Mouse (Mus musculus): ENCODE measurements around the gene Cyp2t4. TPM values are rescaled to one million over a fixed set of nuclear protein-coding genes. Genes with fewer than 3 reads are reported as not detected.

Cyp2t4 gene
- total and polyA plus RNA-seq, 2 experiments from 2014 or later = not detected

- H3K9me3 ChIP-seq (replicated peaks; ENCODE audit: control insufficient read depth, low read length) = no peaks in the 10 kb centered on the region
- WGBS = 76% methylated on average over 4 of the region's 4 CpGs
- H3K4me1 ChIP-seq (ENCODE audit: control insufficient read depth, insufficient read depth) = peaks cover 31% of the 10 kb centered on the region
- no peak overlapping the region for H3K9ac ChIP-seq (replicated peaks; ENCODE audit: low read depth, low read length)
- no peak overlapping the region for H3K4me3 ChIP-seq (ENCODE audit: low read depth, low read length)
- TF ChIP-seq EP300 (IDR thresholded peaks at IDR 0.05; ENCODE audit: low read depth) (no peak), CTCF (IDR thresholded peaks at IDR 0.05; ENCODE audit: low read depth) (no peak)
- no peak overlapping the region for H3K27ac ChIP-seq (ENCODE audit: low read depth)
- DNase-seq (ENCODE audit: low spot score) (no peak), ATAC-seq (ENCODE audit: insufficient read depth, low read depth) (no peak)
- no peak overlapping the region for H3K4me2 ChIP-seq (ENCODE audit: low read depth, low read length)
- H3K27me3 ChIP-seq (ENCODE audit: control insufficient read depth, insufficient read depth, low read length) = no peaks in the 10 kb centered on the region
- H3K36me3 ChIP-seq (replicated peaks; ENCODE audit: control insufficient read depth, insufficient read depth, low read length) = peaks cover 35% of the 10 kb centered on the region
Measured at GRCm38 (mm10) chr7:27161744-27162143, 8.2 kb downstream of the Cyp2t4 start.

- TF ChIP-seq CTCF (IDR thresholded peaks at IDR 0.05; ENCODE audit: low read depth) (no peak), EP300 (IDR thresholded peaks at IDR 0.05; ENCODE audit: low read depth) (no peak)
- DNase-seq (ENCODE audit: low spot score) (no peak), ATAC-seq (ENCODE audit: insufficient read depth, low read depth) (no peak)
- peaks cover 26% of the 10 kb centered on the region for H3K36me3 ChIP-seq (replicated peaks; ENCODE audit: control insufficient read depth, insufficient read depth, low read length)
- 0 out of 2 replicates have a peak overlapping the region, but pooled peaks have one; percentile 93 for H3K4me2 ChIP-seq (ENCODE audit: low read depth, low read length)
- H3K4me1 ChIP-seq (ENCODE audit: control insufficient read depth, insufficient read depth) = peaks cover 31% of the 10 kb centered on the region
- H3K27ac ChIP-seq (ENCODE audit: low read depth) = no peak overlapping the region
- H3K27me3 ChIP-seq (ENCODE audit: control insufficient read depth, insufficient read depth, low read length) = no peaks in the 10 kb centered on the region
- H3K4me3 ChIP-seq (ENCODE audit: low read depth, low read length) = no peak overlapping the region
- WGBS = 70% methylated on average over 5 of the region's 5 CpGs
- H3K9me3 ChIP-seq (replicated peaks; ENCODE audit: control insufficient read depth, low read length) = no peaks in the 10 kb centered on the region
- H3K9ac ChIP-seq (replicated peaks; ENCODE audit: low read depth, low read length) = no peak overlapping the region; the same call in 1 of the 2 replicates
Measured at GRCm38 (mm10) chr7:27162780-27163449, 9.4 kb downstream of the Cyp2t4 start.

GRCm38 (mm10) chr7:27163450-27163805, 9.9 kb downstream of the Cyp2t4 start:
- DNase-seq (ENCODE audit: low spot score) = no peak
- Histone ChIP-seq H3K4me1 (ENCODE audit: control insufficient read depth, insufficient read depth) (peaks cover 31% of the 10 kb centered on the region), H3K9ac (replicated peaks; ENCODE audit: low read depth, low read length) (no peak overlapping the region; the same call in 1 of the 2 replicates), H3K27me3 (ENCODE audit: control insufficient read depth, insufficient read depth, low read length) (no peaks in the 10 kb centered on the region), H3K9me3 (replicated peaks; ENCODE audit: control insufficient read depth, low read length) (no peaks in the 10 kb centered on the region), H3K4me3 (ENCODE audit: low read depth, low read length) (no peak overlapping the region), H3K27ac (ENCODE audit: low read depth) (no peak overlapping the region), H3K4me2 (ENCODE audit: low read depth, low read length) (0 out of 2 replicates have a peak overlapping the region, but pooled peaks have one; percentile 93), H3K36me3 (replicated peaks; ENCODE audit: control insufficient read depth, insufficient read depth, low read length) (peaks cover 21% of the 10 kb centered on the region)
- no peak for ATAC-seq (ENCODE audit: insufficient read depth, low read depth)
- TF ChIP-seq CTCF (IDR thresholded peaks at IDR 0.05; ENCODE audit: low read depth) (no peak), EP300 (IDR thresholded peaks at IDR 0.05; ENCODE audit: low read depth) (no peak)
- 61% methylated on average over 5 of the region's 5 CpGs for WGBS

GRCm38 (mm10) chr7:27164112-27164947, 10.8 kb downstream of the Cyp2t4 start:
- Histone ChIP-seq H3K4me3 (ENCODE audit: low read depth, low read length) (no peak overlapping the region), H3K4me2 (ENCODE audit: low read depth, low read length) (peak overlapping the region; percentile 93), H3K27ac (ENCODE audit: low read depth) (no peak overlapping the region), H3K9me3 (replicated peaks; ENCODE audit: control insufficient read depth, low read length) (no peaks in the 10 kb centered on the region), H3K36me3 (replicated peaks; ENCODE audit: control insufficient read depth, insufficient read depth, low read length) (peaks cover 12% of the 10 kb centered on the region), H3K9ac (replicated peaks; ENCODE audit: low read depth, low read length) (no peak overlapping the region), H3K27me3 (ENCODE audit: control insufficient read depth, insufficient read depth, low read length) (no peaks in the 10 kb centered on the region), H3K4me1 (ENCODE audit: control insufficient read depth, insufficient read depth) (peaks cover 31% of the 10 kb centered on the region)
- no peak for ATAC-seq (ENCODE audit: insufficient read depth, low read depth)
- no peak for DNase-seq (ENCODE audit: low spot score)
- WGBS = 79% methylated on average over 33 of the region's 33 CpGs
- no peak for TF ChIP-seq EP300 (IDR thresholded peaks at IDR 0.05; ENCODE audit: low read depth)
- no peak for TF ChIP-seq CTCF (IDR thresholded peaks at IDR 0.05; ENCODE audit: low read depth)

- H3K4me1 ChIP-seq (ENCODE audit: control insufficient read depth, insufficient read depth) = peaks cover 31% of the 10 kb centered on the region
- 70% methylated on average over 23 of the region's 23 CpGs for WGBS
- peaks cover 9% of the 10 kb centered on the region for H3K36me3 ChIP-seq (replicated peaks; ENCODE audit: control insufficient read depth, insufficient read depth, low read length)
- TF ChIP-seq EP300 (IDR thresholded peaks at IDR 0.05; ENCODE audit: low read depth) (no peak), CTCF (IDR thresholded peaks at IDR 0.05; ENCODE audit: low read depth) (no peak)
- no peaks in the 10 kb centered on the region for H3K9me3 ChIP-seq (replicated peaks; ENCODE audit: control insufficient read depth, low read length)
- DNase-seq (ENCODE audit: low spot score) (no peak), ATAC-seq (ENCODE audit: insufficient read depth, low read depth) (no peak)
- peak overlapping the region; percentile 64 for H3K4me3 ChIP-seq (ENCODE audit: low read depth, low read length)
- no peaks in the 10 kb centered on the region for H3K27me3 ChIP-seq (ENCODE audit: control insufficient read depth, insufficient read depth, low read length)
- no peak overlapping the region for H3K27ac ChIP-seq (ENCODE audit: low read depth)
- peak overlapping the region; percentile 74 for H3K9ac ChIP-seq (replicated peaks; ENCODE audit: low read depth, low read length)
- peak overlapping the region; percentile 93 for H3K4me2 ChIP-seq (ENCODE audit: low read depth, low read length)
Measured at GRCm38 (mm10) chr7:27165007-27165655, 11.6 kb downstream of the Cyp2t4 start.

All from heart, postnatal 0 days (tissue).